Mouse (Mus musculus): Measurements from ENCODE around the gene Efcab3.
"Not testable (repeated sequence)": the region's sequence is repeated elsewhere in the genome, so short reads cannot be mapped to it uniquely, and the experiment has no call there.

DNA sequence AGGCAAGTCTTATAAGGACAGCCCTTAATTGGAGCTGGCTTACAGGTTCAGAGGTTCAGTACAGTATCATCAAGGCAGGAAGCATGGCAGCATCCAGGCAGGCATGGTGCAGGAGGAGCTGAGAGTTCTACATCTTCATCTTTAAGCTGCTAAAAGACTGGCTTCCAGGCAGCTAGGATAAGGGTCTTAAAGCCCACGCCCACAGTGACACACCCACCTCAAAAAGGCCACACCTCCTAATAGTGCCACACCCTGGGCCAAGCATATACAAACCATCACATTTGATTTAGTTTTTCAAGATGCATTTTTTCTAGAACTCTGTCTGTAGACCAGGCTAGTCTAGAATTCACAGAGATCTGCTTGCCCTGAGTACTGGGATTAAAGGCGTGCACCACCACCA lies 73.9 kb downstream of the Efcab3 start:
- not testable (repeated sequence) for TF ChIP-seq CTCF (IDR thresholded peaks at IDR 0.05 in 2 of 3, conservative IDR thresholded peaks at IDR 0.05 in 1 of 3; ENCODE audit: control insufficient read depth in 1 of 3, insufficient read depth in 1 of 3, low read depth in 2 of 3, low read length in 3 of 3, poor library complexity in 1 of 3, severe bottlenecking in 1 of 3); TCF12 (IDR thresholded peaks at IDR 0.05; ENCODE audit: low read depth, low read length); UBTF (IDR thresholded peaks at IDR 0.05; ENCODE audit: borderline replicate concordance, insufficient read depth, low read depth, low read length); USF2 (IDR thresholded peaks at IDR 0.05; ENCODE audit: borderline replicate concordance in 1 of 2, insufficient read depth in 1 of 2, low read depth in 1 of 2, low read length in 2 of 2); EP300 (IDR thresholded peaks at IDR 0.05; ENCODE audit: low read depth in 1 of 2, low read length in 2 of 2); POLR2AphosphoS5 (IDR thresholded peaks at IDR 0.05; ENCODE audit: borderline replicate concordance, low read depth, low read length)
